8 mouse cellular contexts compared by ENCODE assay signal in the genomic region with DNA sequence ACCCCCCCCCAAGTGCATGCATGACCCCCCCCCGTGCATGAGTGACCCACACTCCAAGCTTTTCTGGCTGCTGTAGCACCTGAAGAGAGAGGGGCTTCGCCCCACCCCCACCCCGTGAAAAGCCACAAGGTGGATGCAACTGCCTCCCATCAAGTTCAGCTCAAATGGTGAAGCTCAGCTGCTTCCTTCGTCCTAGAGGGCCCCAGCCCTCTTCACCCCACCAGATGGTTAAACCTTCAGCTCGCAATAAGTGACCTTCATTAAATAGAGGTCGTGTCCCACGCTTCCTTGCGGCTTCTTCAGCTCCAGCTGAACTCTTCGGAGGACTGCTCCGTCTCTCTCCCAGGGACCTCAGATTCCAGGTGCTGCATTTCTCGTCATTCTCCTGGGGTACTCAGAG. TPM values are rescaled to one million over a fixed set of nuclear protein-coding genes. Genes with fewer than 3 reads are reported as not detected.
A peak's percentile ranks its signal among the peaks of the same experiment; 100 is the strongest.
DNase-seq lines count a peak whose midpoint lies in the region; ATAC-seq lines count a peak whose summit lies in the region.

Gene Epha10 (plus strand): TSS at position 301 of the 400 bp plus-strand sequence.

- no peaks in the 10 kb centered on the region for H3K9me3 ChIP-seq in forebrain, embryonic 12.5 days
- H3K9me3 ChIP-seq in neural tube, embryonic 12.5 days = no peaks in the 10 kb centered on the region; the same call in 1 of the 2 replicates

- DNase-seq in layer of hippocampus, adult 8-10 months (ENCODE audit: low spot score in 2 of 2) = no peak
- DNase-seq in layer of hippocampus, adult 11-12 months (ENCODE audit: low spot score) = no peak
- no peak for DNase-seq in layer of hippocampus, postnatal 36 days
- DNase-seq in adrenal gland, postnatal 36 days = no peak
- DNase-seq in right cerebral cortex, postnatal 4 days = no peak
- DNase-seq in c-Kit-positive CD71-positive TER-119-positive erythroid progenitor cells, embryonic 14.5 days (ENCODE audit: low spot score) = no peak

- H3K4me2 ChIP-seq in forebrain, embryonic 12.5 days = peak within 1 kb of the TSS; percentile 84
- H3K4me2 ChIP-seq in neural tube, embryonic 12.5 days (replicated peaks) = peak within 1 kb of the TSS; percentile 71

- WGBS in forebrain, embryonic 12.5 days = 5% methylated on average over 11 of the region's 11 CpGs
- whole genome bisulfite sequencing in neural tube, embryonic 12.5 days = 2% methylated on average over 11 of the region's 11 CpGs

- peaks cover 66% of the 10 kb centered on the region for H3K27me3 ChIP-seq in forebrain, embryonic 12.5 days
- peaks cover 46% of the 10 kb centered on the region for H3K27me3 ChIP-seq in neural tube, embryonic 12.5 days (replicated peaks)

- H3K27ac ChIP-seq in forebrain, embryonic 12.5 days = 0 out of 2 replicates have a peak within 1 kb of the TSS, but pooled peaks have one; percentile 50
- peak within 1 kb of the TSS; percentile 53; the same call in 1 of the 2 replicates for H3K27ac ChIP-seq in neural tube, embryonic 12.5 days

- H3K4me3 ChIP-seq in forebrain, embryonic 12.5 days (replicated peaks) = peak within 1 kb of the TSS; percentile 50
- peak within 1 kb of the TSS; percentile 49 for H3K4me3 ChIP-seq in neural tube, embryonic 12.5 days

- H3K36me3 ChIP-seq in forebrain, embryonic 12.5 days (replicated peaks) = no peaks in the 10 kb centered on the region
- H3K36me3 ChIP-seq in neural tube, embryonic 12.5 days = no peaks in the 10 kb centered on the region

- peak within 1 kb of the TSS; percentile 50 for H3K9ac ChIP-seq in forebrain, embryonic 12.5 days
- peak within 1 kb of the TSS; percentile 55 for H3K9ac ChIP-seq in neural tube, embryonic 12.5 days

- H3K4me1 ChIP-seq in forebrain, embryonic 12.5 days = peaks cover 31% of the 10 kb centered on the region
- H3K4me1 ChIP-seq in neural tube, embryonic 12.5 days = peaks cover 21% of the 10 kb centered on the region

- ATAC-seq in forebrain, embryonic 12.5 days (ENCODE audit: low FRiP score) = no peak
- ATAC-seq in neural tube, embryonic 12.5 days (ENCODE audit: low FRiP score, low read depth) = no peak

RNA-seq across cellular contexts. Expression of gene Epha10, which starts in this region (rescaled TPM):
- 10 to 100 TPM; 39.3 to 49.8 (median 44.4) TPM for total RNA-seq in layer of hippocampus, adult 8-10 months (2022)
- polyA plus RNA-seq in forebrain, embryonic 12.5 days (2016; fragmentation: Nextera tagmentation; extraction: Ambion mirVana) = 1.2 and 1.9 TPM in 2 replicates
- total RNA-seq in layer of hippocampus, postnatal 36 days (2021) = 10 to 100 TPM; 35.0 to 40.9 TPM
- polyA plus RNA-seq in neural tube, embryonic 12.5 days (2016; fragmentation: Nextera tagmentation; extraction: Ambion mirVana) = 6.3 and 6.6 TPM in 2 replicates
- 1 to 10 TPM; 2.4 to 3.3 TPM for total RNA-seq in adrenal gland, postnatal 36 days (2021)

Comparison
In these comparisons a context has a peak if more than half of its experiments do, and no peak if none do; other contexts are left out.
1. RNA of gene Epha10 (total RNA-seq): 39.3 to 49.8 TPM in layer of hippocampus, adult 8-10 months and 35.0 to 40.9 TPM in layer of hippocampus, postnatal 36 days; 2.4 to 3.3 TPM in adrenal gland, postnatal 36 days; every median in the first group is over 4 times any median in the second.